In genomic region chr2:78873946-78874345, GRCm38 (mm10) we compare ENCODE assay signal across 9 mouse cellular contexts. TPM values are rescaled to one million over a fixed set of nuclear protein-coding genes. Genes with fewer than 3 reads are reported as not detected.
DNase-seq lines count a peak whose midpoint lies in the region; ATAC-seq and TF ChIP-seq lines count a peak whose summit lies in the region.
"Had no signal": no experiment of that assay in that cellular context is flagged by ENCODE, and none has a peak within 500 bp of the region (broad histone marks: within the 10 kb centered on the region; RNA-seq: fewer than 3 reads in every experiment).

No protein-coding gene starts in this region.

- no peak for ATAC-seq in kidney, postnatal 0 days (replicated peaks; ENCODE audit: low FRiP score, low read depth)
- ATAC-seq in forebrain, embryonic 11.5 days (replicated peaks; ENCODE audit: low FRiP score) = no peak
- ATAC-seq in hindbrain, embryonic 13.5 days (ENCODE audit: low FRiP score) = no peak
- no peak for ATAC-seq in midbrain, embryonic 16.5 days

- peak overlapping the region; percentile 19; the same call in 1 of the 2 replicates for H3K4me2 ChIP-seq in kidney, postnatal 0 days (ENCODE audit: low read length)
- peak overlapping the region; percentile 35; the same call in 1 of the 2 replicates for H3K4me2 ChIP-seq in forebrain, embryonic 11.5 days (ENCODE audit: low read depth, low read length, severe bottlenecking)
- peak overlapping the region; percentile 87 for H3K4me2 ChIP-seq in hindbrain, embryonic 13.5 days
- peak overlapping the region; percentile 48 for H3K4me2 ChIP-seq in midbrain, embryonic 16.5 days (ENCODE audit: low read length)

- H3K27me3 ChIP-seq in kidney, postnatal 0 days (ENCODE audit: insufficient read depth, low read length) = no peaks in the 10 kb centered on the region
- no peaks in the 10 kb centered on the region for H3K27me3 ChIP-seq in kidney, adult 2 months (replicated peaks; ENCODE audit: control insufficient read depth, insufficient read depth, low read length)
- no peaks in the 10 kb centered on the region for H3K27me3 ChIP-seq in forebrain, embryonic 11.5 days (ENCODE audit: control insufficient read depth, insufficient read depth, low read length)
- no peaks in the 10 kb centered on the region for H3K27me3 ChIP-seq in hindbrain, embryonic 13.5 days
- no peaks in the 10 kb centered on the region for H3K27me3 ChIP-seq in midbrain, embryonic 16.5 days (ENCODE audit: control insufficient read depth, insufficient read depth, low read depth, low read length)
- H3K27me3 ChIP-seq in thymus, adult 2 months (ENCODE audit: control insufficient read depth, insufficient read depth, low read length) = no peaks in the 10 kb centered on the region

- 43% methylated on average over 2 of the region's 2 CpGs for WGBS in kidney, postnatal 0 days
- WGBS in kidney, adult 2 months = 56% methylated on average over 2 of the region's 2 CpGs
- 65% methylated on average over 2 of the region's 2 CpGs for WGBS in forebrain, embryonic 11.5 days
- 45% methylated on average over 2 of the region's 2 CpGs for WGBS in hindbrain, embryonic 13.5 days
- 18% methylated on average over 2 of the region's 2 CpGs for WGBS in midbrain, embryonic 16.5 days
- 97% methylated on average over 2 of the region's 2 CpGs for WGBS in thymus, adult 2 months

- no peak for TF ChIP-seq POLR2A in kidney, adult 2 months (IDR thresholded peaks at IDR 0.05; ENCODE audit: low read depth, low read length)
- no peak for TF ChIP-seq POLR2A in thymus, adult 2 months (IDR thresholded peaks at IDR 0.05; ENCODE audit: control insufficient read depth, extremely low read depth, insufficient read depth, low read length, poor library complexity)

- TF ChIP-seq CTCF in kidney, postnatal 0 days (IDR thresholded peaks at IDR 0.05; ENCODE audit: low read depth) = no peak
- no peak for TF ChIP-seq CTCF in kidney, adult 2 months (conservative IDR thresholded peaks at IDR 0.05; ENCODE audit: insufficient read depth, insufficient read length, low read depth, low read length)
- no peak for TF ChIP-seq CTCF in thymus, adult 2 months (IDR thresholded peaks at IDR 0.05; ENCODE audit: borderline replicate concordance, control insufficient read depth, extremely low read depth, insufficient read depth, low read length, poor library complexity)

- no peaks in the 10 kb centered on the region for H3K9me3 ChIP-seq in kidney, postnatal 0 days (replicated peaks; ENCODE audit: low read length)
- no peaks in the 10 kb centered on the region for H3K9me3 ChIP-seq in forebrain, embryonic 11.5 days (ENCODE audit: control insufficient read depth, low read length)
- H3K9me3 ChIP-seq in hindbrain, embryonic 13.5 days = no peaks in the 10 kb centered on the region
- H3K9me3 ChIP-seq in midbrain, embryonic 16.5 days (replicated peaks; ENCODE audit: control insufficient read depth, low read length, poor library complexity, severe bottlenecking) = no peaks in the 10 kb centered on the region

- H3K4me3 ChIP-seq in kidney, postnatal 0 days (replicated peaks; ENCODE audit: low read depth, low read length) = no peak overlapping the region
- no peak overlapping the region for H3K4me3 ChIP-seq in kidney, adult 2 months (ENCODE audit: insufficient read depth, low read depth, low read length)
- no peak overlapping the region for H3K4me3 ChIP-seq in forebrain, embryonic 11.5 days (ENCODE audit: low read depth, low read length)
- peak overlapping the region; percentile 36 for H3K4me3 ChIP-seq in hindbrain, embryonic 13.5 days
- H3K4me3 ChIP-seq in midbrain, embryonic 16.5 days (ENCODE audit: low read depth, low read length) = peak overlapping the region; percentile 23; the same call in 1 of the 2 replicates
- no peak overlapping the region for H3K4me3 ChIP-seq in thymus, adult 2 months (ENCODE audit: control insufficient read depth, insufficient read depth, low read length)

- DNase-seq in kidney, postnatal 0 days (ENCODE audit: low spot score) = no peak
- DNase-seq in kidney, adult 2 months = no peak
- no peak for DNase-seq in forebrain, embryonic 11.5 days (ENCODE audit: low spot score)
- no peak for DNase-seq in spleen, adult 12 weeks (ENCODE audit: low spot score)
- DNase-seq in layer of hippocampus, adult 11-12 months (ENCODE audit: low spot score) = no peak
- no peak for DNase-seq in thymus, adult 2 months
- DNase-seq: gastrocnemius, postnatal 14 days had no signal

- peaks cover 18% of the 10 kb centered on the region for H3K4me1 ChIP-seq in kidney, postnatal 0 days (replicated peaks; ENCODE audit: insufficient read depth, low read length)
- H3K4me1 ChIP-seq in kidney, adult 2 months (ENCODE audit: control insufficient read depth, insufficient read depth, low read length) = peaks cover 8% of the 10 kb centered on the region; the same call in 1 of the 2 replicates
- peaks cover 6% of the 10 kb centered on the region for H3K4me1 ChIP-seq in forebrain, embryonic 11.5 days (replicated peaks; ENCODE audit: control insufficient read depth, insufficient read depth, low read length)
- H3K4me1 ChIP-seq in hindbrain, embryonic 13.5 days (replicated peaks) = peaks cover 53% of the 10 kb centered on the region
- H3K4me1 ChIP-seq in midbrain, embryonic 16.5 days (ENCODE audit: control insufficient read depth, insufficient read depth, low read length) = peaks cover 39% of the 10 kb centered on the region
- H3K4me1 ChIP-seq in thymus, adult 2 months (replicated peaks; ENCODE audit: control insufficient read depth, insufficient read depth, low read length) = peaks cover 8% of the 10 kb centered on the region

- H3K9ac ChIP-seq in kidney, postnatal 0 days (ENCODE audit: low read depth, low read length) = no peak overlapping the region
- H3K9ac ChIP-seq in forebrain, embryonic 11.5 days (ENCODE audit: low read length) = no peak overlapping the region; the same call in 1 of the 2 replicates
- 0 out of 2 replicates have a peak overlapping the region, but pooled peaks have one; percentile 53 for H3K9ac ChIP-seq in hindbrain, embryonic 13.5 days
- 0 out of 2 replicates have a peak overlapping the region, but pooled peaks have one; percentile 49 for H3K9ac ChIP-seq in midbrain, embryonic 16.5 days (ENCODE audit: low read depth, low read length)

- no peaks in the 10 kb centered on the region for H3K36me3 ChIP-seq in kidney, postnatal 0 days (ENCODE audit: insufficient read depth, low read length)
- H3K36me3 ChIP-seq in kidney, adult 2 months (ENCODE audit: control insufficient read depth, insufficient read depth, low read length) = no peaks in the 10 kb centered on the region
- H3K36me3 ChIP-seq in forebrain, embryonic 11.5 days (ENCODE audit: control insufficient read depth, insufficient read depth, low read length) = no peaks in the 10 kb centered on the region
- no peaks in the 10 kb centered on the region for H3K36me3 ChIP-seq in hindbrain, embryonic 13.5 days
- H3K36me3 ChIP-seq in midbrain, embryonic 16.5 days (ENCODE audit: control insufficient read depth, insufficient read depth, low read length) = no peaks in the 10 kb centered on the region
- no peaks in the 10 kb centered on the region for H3K36me3 ChIP-seq in thymus, adult 2 months (ENCODE audit: control insufficient read depth, insufficient read depth, low read length)

- H3K27ac ChIP-seq in kidney, postnatal 0 days = no peak overlapping the region
- H3K27ac ChIP-seq in kidney, adult 2 months (ENCODE audit: insufficient read depth, low read depth, low read length) = no peak overlapping the region
- H3K27ac ChIP-seq in forebrain, embryonic 11.5 days (ENCODE audit: low read depth, low read length) = no peak overlapping the region
- H3K27ac ChIP-seq in hindbrain, embryonic 13.5 days = no peak overlapping the region
- no peak overlapping the region for H3K27ac ChIP-seq in midbrain, embryonic 16.5 days (ENCODE audit: low read length)
- no peak overlapping the region for H3K27ac ChIP-seq in thymus, adult 2 months (ENCODE audit: control insufficient read depth, insufficient read depth, low read length)

RNA-seq across cellular contexts. Expression of gene Ube2e3, which starts 6.0 kb away (rescaled TPM):
- 134 and 140 TPM in 2 replicates for polyA plus RNA-seq in kidney, postnatal 0 days (2015; fragmentation: Nextera tagmentation; extraction: Ambion mirVana)
- polyA plus RNA-seq in kidney, adult 2 months (2012; rRNA removed) = 25.2 and 25.4 TPM in 2 replicates
- polyA plus RNA-seq in forebrain, embryonic 11.5 days (2014; fragmentation: Nextera tagmentation; extraction: Ambion mirVana) = 248 and 256 TPM in 2 replicates
- polyA plus RNA-seq in hindbrain, embryonic 13.5 days (2015; fragmentation: Nextera tagmentation; extraction: Ambion mirVana) = 313 TPM in 2 replicates
- polyA plus RNA-seq in midbrain, embryonic 16.5 days (2015; fragmentation: Nextera tagmentation; extraction: Ambion mirVana) = 263 and 296 TPM in 2 replicates
- 37.3 and 61.8 TPM in 2 replicates for polyA plus RNA-seq in thymus, adult 2 months (2012; rRNA removed)

Comparison
In these comparisons a context has a peak if more than half of its experiments do, and no peak if none do; other contexts are left out.
1. H3K4me2 ChIP-seq: peak in every context shown above with its lines; median percentile 87 in hindbrain, embryonic 13.5 days; 48 in midbrain, embryonic 16.5 days; 35 in forebrain, embryonic 11.5 days; 19 in kidney, postnatal 0 days.
2. H3K4me3 ChIP-seq: peak in hindbrain, embryonic 13.5 days (single experiment) and midbrain, embryonic 16.5 days (single experiment); none in kidney, postnatal 0 days (single experiment), kidney, adult 2 months (single experiment), forebrain, embryonic 11.5 days (single experiment) and thymus, adult 2 months (single experiment).
3. H3K9ac ChIP-seq: peak in hindbrain, embryonic 13.5 days (single experiment) and midbrain, embryonic 16.5 days (single experiment); none in kidney, postnatal 0 days (single experiment) and forebrain, embryonic 11.5 days (single experiment).